Mouse (Mus musculus) lung, postnatal 10 days (tissue): Measurements from ENCODE around the gene Fyn.

Experiments
- DNase-seq: peaks from one replicate; pipeline ENCODE4 v3.0.0; 2021

Fyn gene

GRCm38 (mm10) chr10:39412826-39413620 lies 44.4 kb downstream of the Fyn start:
- no peak for DNase-seq

GRCm38 (mm10) chr10:39414068-39414467 lies 45.4 kb downstream of the Fyn start:
- DNase-seq, result no peak

GRCm38 (mm10) chr10:39415586-39415985 lies 46.9 kb downstream of the Fyn start:
- DNase-seq, result no peak

- no peak for DNase-seq
Observed at GRCm38 (mm10) chr10:39417611-39418010, 49.0 kb downstream of the Fyn start.

- DNase-seq, result peak; percentile 28
Observed at GRCm38 (mm10) chr10:39418395-39418794, 49.7 kb downstream of the Fyn start.

GRCm38 (mm10) chr10:39420842-39421617 lies 52.4 kb downstream of the Fyn start:
- peak; percentile 49 for DNase-seq

- no peak for DNase-seq
Observed at GRCm38 (mm10) chr10:39421772-39422171, 53.1 kb downstream of the Fyn start.

- no peak for DNase-seq
Observed at GRCm38 (mm10) chr10:39424643-39425042, 56.0 kb downstream of the Fyn start.

- DNase-seq, result no peak
Observed at GRCm38 (mm10) chr10:39426033-39426432, 57.4 kb downstream of the Fyn start.

- DNase-seq, result no peak
Observed at GRCm38 (mm10) chr10:39426833-39427490, 58.3 kb downstream of the Fyn start.

- no peak for DNase-seq
Observed at GRCm38 (mm10) chr10:39429661-39430060, 61.0 kb downstream of the Fyn start.

- no peak for DNase-seq
Observed at GRCm38 (mm10) chr10:39430074-39430764, 61.6 kb downstream of the Fyn start.

- no peak for DNase-seq
Observed at GRCm38 (mm10) chr10:39431265-39431664, 62.6 kb downstream of the Fyn start.

GRCm38 (mm10) chr10:39432648-39433568 lies 64.3 kb downstream of the Fyn start:
- no peak for DNase-seq

- DNase-seq, result no peak
Observed at GRCm38 (mm10) chr10:39433893-39434292, 65.2 kb downstream of the Fyn start.

- DNase-seq, result no peak
Observed at GRCm38 (mm10) chr10:39434758-39435448, 66.2 kb downstream of the Fyn start.

- no peak for DNase-seq
Observed at GRCm38 (mm10) chr10:39438905-39439304, 70.2 kb downstream of the Fyn start.

- no peak for DNase-seq
Observed at GRCm38 (mm10) chr10:39440506-39440905, 71.9 kb downstream of the Fyn start.

- DNase-seq, result no peak
Observed at GRCm38 (mm10) chr10:39441636-39442035, 73.0 kb downstream of the Fyn start.

- no peak for DNase-seq
Observed at GRCm38 (mm10) chr10:39443122-39443521, 74.5 kb downstream of the Fyn start.

GRCm38 (mm10) chr10:39443947-39444346 lies 75.3 kb downstream of the Fyn start:
- peak; percentile 52 for DNase-seq
